Mouse (Mus musculus) forebrain, embryonic 12.5 days (tissue): ENCODE results near the gene Kcnc2. TPM values are rescaled to one million over a fixed set of nuclear protein-coding genes. Genes with fewer than 3 reads are reported as not detected.
A peak's percentile ranks its signal among the peaks of the same experiment; 100 is the strongest.
"Not testable (repeated sequence)": the region's sequence is repeated elsewhere in the genome, so short reads cannot be mapped to it uniquely, and the experiment has no call there.

Experiments
- ATAC-seq: fragments of 200-750 bp; cut with Nextera tagmentation; 2 replicates; pipeline ENCODE4 v1.8.0; 2017; ENCODE audit warnings: moderate TSS enrichment; ENCODE audit not compliant: low FRiP score
- H3K27ac ChIP-seq: fragments of 300-500 bp; sonication (generic); 2 replicates; pipeline ENCODE4 v1.5.1; 2016; ENCODE audit warnings: mild to moderate bottlenecking
- H3K27me3 ChIP-seq: fragments of 300-500 bp; sonication (generic); 2 replicates; pipeline ENCODE4 v1.6.1; 2016; ENCODE audit warnings: mild to moderate bottlenecking
- H3K36me3 ChIP-seq: fragments of 300-500 bp; sonication (generic); replicated peaks from 2 replicates; pipeline ENCODE4 v1.6.1; 2016; ENCODE audit warnings: mild to moderate bottlenecking
- H3K4me1 ChIP-seq: fragments of 300-500 bp; sonication (generic); 2 replicates; pipeline ENCODE4 v1.6.1; 2016
- H3K4me2 ChIP-seq: fragments of 300-500 bp; sonication (generic); 2 replicates; pipeline ENCODE4 v1.6.1; 2016; ENCODE audit warnings: mild to moderate bottlenecking, moderate library complexity
- H3K4me3 ChIP-seq: fragments of 300-500 bp; sonication (generic); replicated peaks from 2 replicates; pipeline ENCODE4 v1.5.1; 2016; ENCODE audit warnings: mild to moderate bottlenecking
- H3K9ac ChIP-seq: fragments of 300-500 bp; sonication (generic); 2 replicates; pipeline ENCODE4 v1.6.1; 2016; ENCODE audit warnings: mild to moderate bottlenecking
- H3K9me3 ChIP-seq: fragments of 300-500 bp; sonication (generic); 2 replicates; pipeline ENCODE4 v1.6.1; 2016
- WGBS: fragments of 180-500 bp; shearing (Covaris S2); methylation state at CpG from one replicate; pipeline ENCODE4 v1.1.7; 2016; 5-methylcytosine and 5-hydroxymethylcytosine counted together
- polyA plus RNA-seq: library from polyadenylated mRNA; unstranded; fragments of >200 nt; fragmentation: Nextera tagmentation; extraction: Ambion mirVana; gene quantifications from 2 replicates; pipeline ENCODE4 v1.2.1, GENCODE M21; 2016

Gene Kcnc2
- polyA plus RNA-seq: 1.6 and 1.8 TPM in 2 replicates

DNA sequence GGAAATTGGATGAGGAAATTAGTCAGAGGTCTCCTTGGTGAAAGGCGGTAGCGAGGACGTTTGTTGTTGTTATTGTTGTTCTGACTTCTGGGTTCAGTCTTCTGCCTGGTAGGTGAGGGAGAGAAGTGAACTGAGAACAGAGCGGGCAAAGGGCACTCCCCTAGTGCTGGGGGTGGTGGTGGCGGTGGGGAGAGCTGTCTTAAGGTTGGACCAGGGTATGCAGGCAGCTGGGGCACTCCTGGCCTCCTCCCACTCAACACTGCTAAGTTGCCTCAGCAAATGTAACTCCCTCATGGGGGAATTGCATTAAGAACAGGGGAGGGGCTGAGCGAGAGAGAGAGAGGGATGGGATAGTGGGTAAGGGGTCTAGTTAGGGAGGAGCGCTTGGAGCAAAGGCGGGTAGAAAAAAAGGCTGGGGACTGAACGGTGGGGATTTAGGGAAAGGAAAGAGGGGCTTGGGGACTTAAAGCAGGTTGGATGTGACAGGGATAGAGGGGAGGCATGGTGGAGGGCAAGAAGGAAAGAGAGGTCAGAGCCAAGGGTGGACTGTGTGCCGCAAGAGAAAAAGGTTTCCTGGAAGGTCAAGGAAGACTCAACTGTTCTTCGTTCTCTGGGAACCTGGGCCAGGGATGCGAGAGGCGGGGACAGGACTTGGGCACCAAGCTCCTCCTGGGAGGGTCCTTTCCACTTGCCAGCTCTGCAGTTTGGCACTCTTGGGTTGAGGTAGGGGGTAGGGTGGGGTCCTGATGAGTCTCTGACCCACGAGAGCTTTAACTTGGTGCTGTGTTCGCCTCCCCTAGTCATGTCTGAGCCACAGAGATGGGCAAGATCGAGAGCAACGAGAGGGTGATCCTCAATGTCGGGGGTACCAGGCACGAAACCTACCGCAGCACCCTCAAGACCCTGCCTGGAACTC is at the start of gene Kcnc2:
Gene Kcnc2 (plus strand): TSS at position 235 of the 916 bp plus-strand sequence.
- H3K4me3 ChIP-seq: peak within 1 kb of the TSS; percentile 51
- H3K4me2 ChIP-seq: peak within 1 kb of the TSS; percentile 95
- H3K27me3 ChIP-seq: peaks cover 53% of the 10 kb centered on the region
- no peaks in the 10 kb centered on the region for H3K9me3 ChIP-seq
- H3K36me3 ChIP-seq: no peaks in the 10 kb centered on the region
- 2% methylated on average over 20 of the region's 20 CpGs for WGBS
- peaks cover 18% of the 10 kb centered on the region for H3K4me1 ChIP-seq
- peak within 1 kb of the TSS; percentile 64 for H3K9ac ChIP-seq
- ATAC-seq: peak; percentile 51
- H3K27ac ChIP-seq: no peak within 1 kb of the TSS

DNA sequence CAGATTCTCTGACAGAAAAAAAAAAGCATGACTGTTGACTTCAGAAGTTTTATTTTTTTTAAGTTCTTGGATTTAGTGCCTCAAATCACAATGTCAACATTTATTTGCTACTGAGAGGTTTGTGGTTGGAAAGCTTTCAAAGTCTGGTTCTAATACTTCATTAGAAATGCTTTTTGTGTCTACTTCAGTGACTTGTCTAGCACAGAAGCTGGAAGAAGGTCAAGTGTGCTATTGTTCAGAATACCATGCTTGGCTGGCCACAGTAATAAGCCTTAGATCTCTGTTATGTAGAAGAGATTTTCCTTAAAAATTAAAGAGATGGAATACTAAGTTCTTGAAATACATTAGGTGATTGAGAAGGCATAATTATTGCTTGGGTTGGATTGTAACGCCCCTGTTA is 43.8 kb upstream of the Kcnc2 start:
- Histone ChIP-seq H3K4me1 (no peaks in the 10 kb centered on the region), H3K4me3 (no peak overlapping the region), H3K4me2 (no peak overlapping the region), H3K9me3 (no peaks in the 10 kb centered on the region), H3K27me3 (no peaks in the 10 kb centered on the region), H3K36me3 (no peaks in the 10 kb centered on the region), H3K9ac (no peak overlapping the region), H3K27ac (no peak overlapping the region)
- WGBS: 55% methylated on average over 1 of the region's 1 CpGs
- ATAC-seq: no peak

GRCm38 (mm10) chr10:112229091-112229843 is 41.7 kb upstream of the Kcnc2 start:
- not testable (repeated sequence) for H3K4me2 ChIP-seq, H3K27me3 ChIP-seq, H3K4me1 ChIP-seq, H3K36me3 ChIP-seq, ATAC-seq, H3K27ac ChIP-seq, H3K4me3 ChIP-seq, H3K9ac ChIP-seq, H3K9me3 ChIP-seq
- WGBS: 29% methylated on average over 6 of the region's 6 CpGs

DNA sequence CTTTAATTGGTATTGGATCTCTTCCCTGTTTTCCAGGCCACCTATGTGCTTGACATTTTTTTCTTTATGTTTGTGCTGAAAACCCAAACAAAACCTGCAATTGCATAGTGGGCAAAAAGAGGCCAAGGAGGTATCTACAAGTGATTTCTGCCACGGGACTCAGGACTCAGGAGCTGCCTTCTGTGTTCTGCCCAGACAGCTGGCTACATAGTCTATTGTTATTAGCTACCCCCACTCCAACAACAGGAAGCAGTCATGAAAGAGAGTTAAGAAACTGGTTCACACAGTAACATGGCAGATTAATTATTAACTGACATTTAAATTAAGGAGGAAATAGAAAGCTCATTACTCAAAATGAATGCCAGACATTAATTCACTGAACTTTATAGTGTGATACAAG is 38.2 kb upstream of the Kcnc2 start:
- WGBS: 10% methylated on average over 1 of the region's 1 CpGs
- H3K4me2 ChIP-seq, H3K27ac ChIP-seq, H3K9me3 ChIP-seq, H3K9ac ChIP-seq, ATAC-seq, H3K36me3 ChIP-seq, H3K27me3 ChIP-seq, H3K4me3 ChIP-seq, H3K4me1 ChIP-seq: not testable (repeated sequence)

- not testable (repeated sequence) for H3K4me1 ChIP-seq, H3K9ac ChIP-seq, H3K27me3 ChIP-seq, H3K36me3 ChIP-seq, H3K9me3 ChIP-seq, H3K27ac ChIP-seq, H3K4me3 ChIP-seq, ATAC-seq, H3K4me2 ChIP-seq
- WGBS: 73% methylated on average over 5 of the region's 5 CpGs
Measured at GRCm38 (mm10) chr10:112235396-112235940, 35.5 kb upstream of the Kcnc2 start.

GRCm38 (mm10) chr10:112248273-112248672 is 22.6 kb upstream of the Kcnc2 start:
- no peaks in the 10 kb centered on the region for H3K27me3 ChIP-seq
- no peak overlapping the region for H3K27ac ChIP-seq
- H3K4me3 ChIP-seq: no peak overlapping the region
- no peaks in the 10 kb centered on the region for H3K4me1 ChIP-seq
- H3K36me3 ChIP-seq: no peaks in the 10 kb centered on the region
- ATAC-seq: no peak
- no peaks in the 10 kb centered on the region for H3K9me3 ChIP-seq
- H3K9ac ChIP-seq: no peak overlapping the region
- 80% methylated on average over 2 of the region's 2 CpGs for whole genome bisulfite sequencing
- no peak overlapping the region for H3K4me2 ChIP-seq

DNA sequence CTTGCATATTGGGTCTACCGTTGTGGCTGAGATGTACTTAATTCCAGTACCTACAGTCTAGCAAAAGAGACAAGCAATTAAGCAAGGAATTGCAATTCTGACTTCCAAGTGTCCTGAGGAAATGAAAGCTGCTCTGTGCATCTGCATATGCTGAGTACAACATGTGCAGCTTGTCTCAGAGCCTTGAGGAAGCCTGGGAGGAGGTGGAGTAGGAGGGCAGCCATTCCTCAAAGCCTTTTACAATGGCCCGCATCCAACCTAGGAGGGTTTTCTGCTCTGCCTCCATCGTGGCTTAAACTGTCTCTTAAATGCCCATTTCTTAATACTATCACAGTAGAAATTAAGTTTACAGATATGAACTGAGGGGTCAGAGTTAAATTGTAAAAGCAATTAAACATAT is 7.5 kb upstream of the Kcnc2 start:
- no peak overlapping the region for H3K27ac ChIP-seq
- ATAC-seq: no peak

GRCm38 (mm10) chr10:112269481-112269880 is 1.4 kb upstream of the Kcnc2 start:
- H3K27me3 ChIP-seq: peaks cover 53% of the 10 kb centered on the region

More for the DNA sequence above, 7.5 kb upstream of the Kcnc2 start:
- H3K9ac ChIP-seq: no peak overlapping the region
- H3K27me3 ChIP-seq: no peaks in the 10 kb centered on the region
- H3K36me3 ChIP-seq: no peaks in the 10 kb centered on the region
- no peak overlapping the region for H3K4me2 ChIP-seq
- 85% methylated on average over 3 of the region's 3 CpGs for WGBS
- no peak overlapping the region for H3K4me3 ChIP-seq
- no peaks in the 10 kb centered on the region for H3K4me1 ChIP-seq
- no peaks in the 10 kb centered on the region for H3K9me3 ChIP-seq

GRCm38 (mm10) chr10:112269939-112270781 is 761 bp upstream of the Kcnc2 start:
- no peaks in the 10 kb centered on the region for H3K36me3 ChIP-seq
- peak overlapping the region; percentile 51 for H3K4me3 ChIP-seq
- H3K9me3 ChIP-seq: no peaks in the 10 kb centered on the region
- no peak overlapping the region for H3K27ac ChIP-seq
- peaks cover 18% of the 10 kb centered on the region for H3K4me1 ChIP-seq
- ATAC-seq: peak; percentile 75
- peaks cover 53% of the 10 kb centered on the region for H3K27me3 ChIP-seq
- H3K9ac ChIP-seq: peak overlapping the region; percentile 64
- WGBS: 3% methylated on average over 42 of the region's 43 CpGs
- H3K4me2 ChIP-seq: peak overlapping the region; percentile 95

More at GRCm38 (mm10) chr10:112269481-112269880, 1.4 kb upstream of the Kcnc2 start:
- Histone ChIP-seq H3K4me1 (peaks cover 18% of the 10 kb centered on the region), H3K4me3 (peak overlapping the region; percentile 51; the same call in 1 of the 2 replicates), H3K4me2 (peak overlapping the region; percentile 95), H3K27ac (no peak overlapping the region), H3K9me3 (no peaks in the 10 kb centered on the region), H3K36me3 (no peaks in the 10 kb centered on the region), H3K9ac (no peak overlapping the region)
- ATAC-seq: no peak
- WGBS: 72% methylated on average over 3 of the region's 3 CpGs

GRCm38 (mm10) chr10:112271803-112272165 is 863 bp downstream of the Kcnc2 start:
- under 1% methylated on average over 34 of the region's 36 CpGs for WGBS

GRCm38 (mm10) chr10:112272171-112272570 is 1.2 kb downstream of the Kcnc2 start:
- H3K27me3 ChIP-seq: peaks cover 53% of the 10 kb centered on the region
- no peak overlapping the region for H3K27ac ChIP-seq
- no peaks in the 10 kb centered on the region for H3K36me3 ChIP-seq
- H3K9ac ChIP-seq: peak overlapping the region; percentile 49; the same call in 1 of the 2 replicates
- H3K4me2 ChIP-seq: peak overlapping the region; percentile 95
- peaks cover 18% of the 10 kb centered on the region for H3K4me1 ChIP-seq
- peak overlapping the region; percentile 51 for H3K4me3 ChIP-seq
- 14% methylated on average over 14 of the region's 14 CpGs for WGBS
- no peak for ATAC-seq
- H3K9me3 ChIP-seq: no peaks in the 10 kb centered on the region

More at GRCm38 (mm10) chr10:112271803-112272165, 863 bp downstream of the Kcnc2 start:
- H3K9me3 ChIP-seq: no peaks in the 10 kb centered on the region
- H3K4me3 ChIP-seq: peak overlapping the region; percentile 51
- peak overlapping the region; percentile 95 for H3K4me2 ChIP-seq
- H3K9ac ChIP-seq: peak overlapping the region; percentile 49
- peaks cover 18% of the 10 kb centered on the region for H3K4me1 ChIP-seq
- no peaks in the 10 kb centered on the region for H3K36me3 ChIP-seq
- peaks cover 53% of the 10 kb centered on the region for H3K27me3 ChIP-seq
- peak; percentile 70 for ATAC-seq
- no peak overlapping the region for H3K27ac ChIP-seq
